Mouse (Mus musculus) mouse trophoblast stem cell (cell line): Measurements from ENCODE around the gene Prpf8.

ENCODE experiments used
- in situ Hi-C, 2 experiments: fragments of 300-500 bp; cut with MseI, MboI; formaldehyde crosslinking; loops; 2 replicates in 1 of 2; 3 replicates in 1 of 2; pipeline ENCODE4 v1.15.1; 2025

The Prpf8 gene

GRCm38 (mm10) chr11:75459141-75459711, 27.4 kb upstream of the Prpf8 start:
- in situ Hi-C loops, result no loop called here

- in situ Hi-C loops, result no loop called here
Observed at GRCm38 (mm10) chr11:75459751-75460102, 26.9 kb upstream of the Prpf8 start.

- in situ Hi-C loops, result no loop called here
Observed at GRCm38 (mm10) chr11:75460103-75460843, 26.3 kb upstream of the Prpf8 start.

- in situ Hi-C loops, result no loop called here
Observed at GRCm38 (mm10) chr11:75460844-75461742, 25.5 kb upstream of the Prpf8 start, which contains the start of gene Tlcd2. TSS of gene Tlcd2 (plus strand) at chr11:75461715.

GRCm38 (mm10) chr11:75461743-75462252, 24.8 kb upstream of the Prpf8 start:
- in situ Hi-C loops, result no loop called here

GRCm38 (mm10) chr11:75462253-75462783, 24.3 kb upstream of the Prpf8 start:
- in situ Hi-C loops, result no loop called here

- in situ Hi-C loops, result no loop called here
Observed at GRCm38 (mm10) chr11:75462865-75463336, 23.7 kb upstream of the Prpf8 start.

GRCm38 (mm10) chr11:75463624-75464023, 23.0 kb upstream of the Prpf8 start:
- in situ Hi-C loops, result no loop called here

- in situ Hi-C loops, result no loop called here
Observed at GRCm38 (mm10) chr11:75464417-75464816, 22.2 kb upstream of the Prpf8 start.

- in situ Hi-C loops, result no loop called here
Observed at GRCm38 (mm10) chr11:75465051-75465450, 21.6 kb upstream of the Prpf8 start.

- in situ Hi-C loops, result no loop called here
Observed at GRCm38 (mm10) chr11:75466731-75467505, 19.7 kb upstream of the Prpf8 start.

GRCm38 (mm10) chr11:75467512-75468215, 19.0 kb upstream of the Prpf8 start:
- in situ Hi-C loops, result no loop called here

GRCm38 (mm10) chr11:75468410-75468809, 18.2 kb upstream of the Prpf8 start:
- in situ Hi-C loops, result no loop called here

- in situ Hi-C loops, result no loop called here
Observed at GRCm38 (mm10) chr11:75469261-75469660, 17.4 kb upstream of the Prpf8 start.

- in situ Hi-C loops, result no loop called here
Observed at GRCm38 (mm10) chr11:75470675-75471074, 15.9 kb upstream of the Prpf8 start.

- in situ Hi-C loops, result no loop called here
Observed at GRCm38 (mm10) chr11:75472469-75473081, 14.0 kb upstream of the Prpf8 start.

GRCm38 (mm10) chr11:75473376-75473775, 13.2 kb upstream of the Prpf8 start:
- in situ Hi-C loops, result no loop called here

- in situ Hi-C loops, result no loop called here
Observed at GRCm38 (mm10) chr11:75486192-75486591, 424 bp upstream of the Prpf8 start.

GRCm38 (mm10) chr11:75487496-75487895, 880 bp downstream of the Prpf8 start:
- in situ Hi-C loops, result no loop called here
